Mouse (Mus musculus) layer of hippocampus, adult 11-12 months (tissue): ENCODE measurements at regions not wholly inside any gene's neighbourhood (a gene's known extent, or its start where the extent isn't known, plus 50 kb on each side); places are given as distances from the start of the nearest gene placed in this dataset.
A peak's percentile ranks its signal among the peaks of the same experiment; 100 is the strongest.

Experiments used
- DNase-seq: peaks from one replicate; pipeline ENCODE4 v3.0.0; 2022; ENCODE audit warnings: low spot score

- no peak for DNase-seq
These were observed 65.3 kb downstream of the Lpar4 start for GRCm38 (mm10) chrX:106985684-106986083.

- no peak for DNase-seq
These were observed 66.4 kb downstream of the Lpar4 start for GRCm38 (mm10) chrX:106986794-106987193.

DNA sequence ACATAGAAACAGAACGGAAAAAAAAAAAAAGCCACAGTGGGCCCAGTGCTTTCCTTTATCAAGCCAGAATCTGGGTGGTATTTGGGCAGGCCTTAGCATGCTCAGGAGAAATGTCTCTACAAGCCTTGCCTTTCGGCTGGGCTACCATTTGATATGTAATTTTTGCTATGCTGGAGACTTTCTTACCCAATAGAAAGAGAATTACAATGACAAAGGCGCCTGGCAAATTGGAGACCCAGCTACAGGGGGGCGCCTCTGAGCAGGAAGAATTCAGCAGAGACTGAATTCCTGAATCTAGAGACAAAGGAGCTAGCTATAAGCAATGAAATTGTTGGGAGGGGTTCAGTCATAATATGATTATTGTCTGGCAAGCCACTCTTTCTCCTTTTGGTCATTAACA, 67.4 kb downstream of the Lpar4 start:
- DNase-seq, result no peak

- DNase-seq, result no peak
These were observed 83.8 kb upstream of the P2ry10 start for GRCm38 (mm10) chrX:107004496-107004895.

- no peak for DNase-seq
These were observed 79.3 kb upstream of the P2ry10 start for GRCm38 (mm10) chrX:107008968-107009367.

DNA sequence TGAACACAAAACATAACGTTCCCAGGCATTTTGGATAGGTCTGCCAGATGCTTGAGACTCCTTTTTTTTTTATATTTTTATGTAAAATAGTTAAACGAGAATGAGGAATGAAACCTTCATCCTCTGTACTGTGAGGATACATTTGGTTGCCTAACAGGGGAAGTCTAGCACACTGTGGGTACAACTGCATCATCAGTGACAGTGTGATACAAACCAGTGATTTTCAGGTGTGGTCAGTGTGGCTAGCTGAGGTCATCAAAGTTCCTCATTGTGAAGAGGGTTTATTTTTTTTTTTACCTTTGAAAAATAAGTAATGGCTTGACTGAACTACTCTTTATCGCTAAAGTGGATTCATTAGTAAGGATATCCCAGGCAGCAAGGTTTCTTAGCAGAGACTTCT, 75.7 kb upstream of the P2ry10 start:
- DNase-seq, result no peak

- peak; percentile 8 for DNase-seq
These were observed 73.0 kb upstream of the P2ry10 start for GRCm38 (mm10) chrX:107015335-107015734.

- no peak for DNase-seq
These were observed 56.6 kb upstream of the P2ry10 start for GRCm38 (mm10) chrX:107031726-107032125.

DNA sequence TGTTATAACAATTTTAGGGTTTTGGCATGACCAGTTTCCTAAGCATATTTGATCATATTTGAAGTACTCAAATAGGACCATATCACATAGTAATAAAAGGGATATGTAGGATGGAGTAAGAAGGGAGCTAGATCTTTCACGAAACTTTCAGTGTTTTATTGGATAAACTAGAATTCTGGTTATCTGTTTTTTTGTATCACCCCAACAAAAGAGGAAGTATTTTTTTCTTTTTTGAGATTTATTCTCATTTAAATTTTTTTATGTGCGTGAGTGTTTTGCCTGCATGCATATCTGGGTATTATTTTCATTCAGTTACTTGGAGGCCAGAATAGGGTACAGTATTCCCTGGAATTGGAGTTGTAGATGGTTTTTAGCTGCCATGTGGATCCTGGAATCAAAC, 50.3 kb upstream of the P2ry10 start:
- DNase-seq, result no peak
